Mouse (Mus musculus) urinary bladder, postnatal 10 days (tissue): Measurements from ENCODE around the gene Nrxn3.

Experiments used
- DNase-seq: peaks from one replicate; pipeline ENCODE4 v3.0.0; 2022; ENCODE audit warnings: low spot score

Nrxn3 gene

GRCm38 (mm10) chr12:90331806-90332205 is 1609.1 kb downstream of the Nrxn3 start:
- no peak for DNase-seq

- no peak for DNase-seq
Measured at GRCm38 (mm10) chr12:90332459-90332858, 1609.8 kb downstream of the Nrxn3 start.

GRCm38 (mm10) chr12:90337496-90338228 is 1615.0 kb downstream of the Nrxn3 start:
- no peak for DNase-seq

- no peak for DNase-seq
Measured at GRCm38 (mm10) chr12:90338229-90338557, 1615.5 kb downstream of the Nrxn3 start.
